Mouse (Mus musculus): Measurements from ENCODE around the gene Cdh23.

Cdh23 gene

DNA sequence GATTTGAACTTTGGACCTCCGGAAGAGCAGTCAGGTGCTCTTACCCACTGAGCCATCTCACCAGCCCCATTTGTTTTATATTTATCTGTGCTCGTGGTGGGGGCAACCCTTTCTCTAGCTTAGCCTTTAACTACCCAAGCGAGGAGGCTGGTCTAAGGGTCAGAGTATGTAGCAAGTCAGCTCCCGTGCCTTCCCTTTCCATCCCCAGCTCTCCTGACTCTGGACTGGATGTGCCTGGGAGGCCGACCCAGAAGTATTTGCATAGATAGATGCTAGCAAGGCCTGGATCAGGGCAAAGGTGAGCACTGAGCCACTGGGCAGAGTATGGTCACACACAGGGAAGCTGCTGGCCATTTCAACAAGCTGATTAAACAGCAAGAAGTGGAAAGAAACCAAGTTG lies 12.5 kb upstream of the Cdh23 start:
- DNase-seq (ENCODE audit: low spot score in 2 of 2): no peak

DNA sequence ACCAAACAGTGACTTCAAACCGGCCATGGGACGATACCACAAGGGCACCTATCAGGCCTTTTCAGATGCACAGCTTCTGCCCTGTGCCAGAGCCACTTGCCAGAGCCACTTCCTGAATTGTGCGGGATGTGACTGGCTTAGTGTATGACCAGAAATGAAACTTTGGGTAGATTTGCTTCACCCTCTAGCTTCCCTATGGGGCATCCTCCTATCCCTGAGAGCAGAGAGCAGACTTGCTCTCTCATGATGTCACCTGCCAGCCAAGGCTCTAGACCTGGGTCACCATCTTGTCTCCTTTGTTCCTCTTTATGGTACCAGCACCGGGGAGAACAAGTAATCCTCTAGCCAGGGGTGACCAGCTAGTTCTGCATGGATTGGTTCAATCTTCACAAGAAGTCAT lies 10.0 kb upstream of the Cdh23 start:
- DNase-seq (ENCODE audit: low spot score in 2 of 2): peak in 1 of 2 experiments; percentile 31

DNA sequence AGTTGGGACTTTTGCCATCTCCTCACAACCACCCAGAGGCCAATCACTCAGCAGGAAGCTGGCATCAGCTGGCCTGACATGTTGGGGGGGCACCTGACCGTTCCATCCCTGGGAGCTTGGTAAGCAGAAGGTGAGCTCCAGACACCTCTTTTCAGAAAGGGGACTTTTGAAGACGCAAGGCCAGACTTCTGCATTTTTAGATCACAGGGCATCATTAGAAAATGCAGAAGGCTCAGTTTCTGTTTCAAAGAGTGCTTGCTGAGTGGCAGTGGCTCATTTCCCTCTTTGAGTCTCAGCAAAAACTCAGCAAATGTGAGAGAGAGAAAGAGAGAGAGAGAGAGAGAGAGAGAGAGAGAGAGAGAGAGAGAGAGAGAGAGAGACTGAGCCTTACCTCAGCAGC lies 8.8 kb upstream of the Cdh23 start:
- no peak for DNase-seq (ENCODE audit: low spot score in 2 of 2)

DNA sequence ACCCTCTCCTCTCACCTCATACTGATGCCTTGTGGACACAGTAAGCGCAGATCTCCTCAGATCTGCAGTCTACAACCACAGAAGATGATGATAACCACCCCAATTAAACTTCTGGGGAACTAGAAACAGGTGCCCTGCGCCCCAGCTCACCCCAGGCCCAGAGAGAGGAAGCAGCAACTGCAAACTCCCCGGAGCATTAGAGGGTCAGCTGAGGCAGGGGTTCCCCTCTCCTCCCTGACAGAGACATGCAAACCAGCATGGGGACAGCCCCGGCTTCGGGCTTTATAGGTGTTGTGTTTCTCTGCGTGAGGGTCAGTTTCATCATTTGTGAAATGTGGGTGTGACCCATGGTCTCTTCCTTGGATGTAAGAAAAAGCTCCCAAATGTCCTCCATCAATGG lies 1.5 kb upstream of the Cdh23 start:
- no peak for DNase-seq (ENCODE audit: low spot score in 2 of 2)

GRCm38 (mm10) chr10:60696975-60697374 lies 685 bp upstream of the Cdh23 start:
- DNase-seq (ENCODE audit: low spot score in 2 of 2): peak; percentile 48 to 51

GRCm38 (mm10) chr10:60691671-60692390 lies 4.5 kb downstream of the Cdh23 start:
- DNase-seq (ENCODE audit: low spot score in 2 of 2): no peak

DNA sequence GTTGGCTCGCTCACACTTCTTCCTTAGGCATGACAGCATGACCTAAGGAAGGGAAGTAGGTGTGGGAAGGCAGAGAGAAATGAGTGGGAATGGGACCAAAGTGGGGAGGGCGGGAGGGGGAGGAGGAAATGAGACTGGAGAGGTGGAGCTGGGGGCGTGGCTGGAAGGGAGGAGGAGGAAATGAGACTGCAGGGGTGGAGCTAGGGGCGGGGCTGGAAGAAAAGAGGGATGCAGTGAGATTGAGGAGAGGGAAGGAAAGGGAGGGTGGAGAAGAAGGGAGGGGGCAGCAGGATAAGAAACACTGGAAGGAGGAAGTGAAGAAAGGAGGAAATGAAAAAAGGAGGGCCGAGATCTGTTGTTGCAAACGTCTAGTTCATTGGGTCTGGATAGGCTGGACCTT lies 5.3 kb downstream of the Cdh23 start:
- DNase-seq (ENCODE audit: low spot score in 2 of 2): no peak

- no peak for DNase-seq (ENCODE audit: low spot score in 2 of 2)
These were observed 6.9 kb downstream of the Cdh23 start for GRCm38 (mm10) chr10:60689396-60689795.

GRCm38 (mm10) chr10:60687011-60687776 lies 9.1 kb downstream of the Cdh23 start:
- peak; percentile 36 to 41 for DNase-seq (ENCODE audit: low spot score in 2 of 2)

GRCm38 (mm10) chr10:60686641-60686975 lies 9.7 kb downstream of the Cdh23 start:
- DNase-seq (ENCODE audit: low spot score in 2 of 2): no peak

DNA sequence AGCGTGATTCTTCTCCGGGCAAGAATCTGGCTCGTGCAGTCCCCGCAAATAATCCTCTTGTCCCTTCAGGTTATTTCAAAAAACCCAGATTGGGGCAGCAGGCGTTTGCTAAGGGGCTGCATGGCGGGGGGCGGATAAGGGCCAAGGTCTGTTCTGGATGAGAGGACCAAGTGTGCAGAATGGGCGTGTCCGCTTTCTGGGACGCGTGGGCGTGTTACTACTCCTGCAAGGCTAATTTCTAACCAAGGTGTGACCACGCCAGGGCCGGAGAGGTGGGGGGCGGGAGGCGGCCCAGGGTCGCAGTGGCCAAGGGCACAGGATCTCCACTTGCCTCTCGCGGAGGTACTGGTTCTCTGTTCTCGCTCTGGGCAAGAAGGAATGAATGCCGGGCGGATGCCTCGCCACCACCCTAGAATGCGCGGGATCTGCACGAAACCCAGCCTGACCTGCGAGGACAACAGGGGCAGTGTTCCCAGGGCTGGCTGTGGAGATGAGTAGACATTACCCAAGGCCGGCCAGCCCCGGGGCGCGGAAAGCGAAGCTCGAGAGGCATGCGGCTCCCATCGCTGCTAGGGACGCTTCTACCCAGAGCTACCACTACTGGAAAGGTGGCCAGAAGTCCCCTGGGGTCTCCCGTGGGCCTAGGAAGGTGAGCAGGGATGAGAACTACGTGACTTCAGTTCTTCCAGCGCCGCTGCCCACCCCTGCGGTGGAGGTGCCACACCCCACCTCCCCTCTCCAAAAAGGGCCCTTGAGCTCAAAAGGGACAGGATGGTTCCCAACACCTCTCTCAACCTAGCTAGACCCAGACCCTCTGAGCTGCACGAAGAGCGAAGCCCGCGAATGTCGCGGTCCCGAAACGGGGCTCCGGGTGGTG lies 10.3 kb downstream of the Cdh23 start:
- no peak for DNase-seq (ENCODE audit: low spot score in 2 of 2)

DNA sequence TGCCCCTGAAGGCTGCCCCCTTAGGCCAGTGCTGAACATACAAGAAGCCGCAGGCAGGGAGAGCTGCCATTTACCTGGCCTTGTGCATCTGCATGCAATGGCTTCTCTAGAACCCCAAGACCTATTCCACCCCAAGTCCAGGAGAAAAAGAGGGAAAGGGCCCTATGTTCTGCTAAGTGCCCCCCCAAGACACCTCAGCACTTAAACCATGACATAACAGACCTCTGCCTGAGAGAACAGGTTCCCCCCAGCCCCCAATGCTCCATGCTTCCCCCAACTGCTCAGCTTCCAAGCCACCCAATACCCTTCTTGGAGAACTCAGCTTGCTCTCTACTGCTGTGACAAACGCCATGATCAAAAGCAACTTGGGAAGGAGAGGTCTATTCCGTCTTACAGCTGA lies 17.4 kb downstream of the Cdh23 start:
- DNase-seq (ENCODE audit: low spot score in 2 of 2): no peak

DNA sequence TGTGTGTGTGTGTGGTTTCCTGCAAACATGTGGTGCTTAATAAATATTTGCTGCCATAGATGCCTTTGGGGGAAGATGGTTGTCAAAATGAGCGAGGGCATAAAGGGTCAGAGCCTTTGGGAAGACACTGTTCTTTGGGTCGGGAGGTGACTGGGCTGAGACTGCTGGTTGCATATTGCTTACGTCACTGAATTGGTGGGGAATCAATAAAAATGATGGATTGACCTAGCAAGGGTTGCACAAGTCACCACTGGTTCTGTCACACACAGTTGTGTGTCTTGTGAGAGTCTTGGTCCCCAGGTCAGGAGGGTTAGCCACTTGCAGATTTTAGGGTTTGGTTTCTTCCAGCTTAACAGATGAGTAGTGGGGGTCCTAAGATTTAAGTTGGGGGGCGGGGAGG lies 19.0 kb downstream of the Cdh23 start:
- DNase-seq (ENCODE audit: low spot score in 2 of 2): no peak

DNA sequence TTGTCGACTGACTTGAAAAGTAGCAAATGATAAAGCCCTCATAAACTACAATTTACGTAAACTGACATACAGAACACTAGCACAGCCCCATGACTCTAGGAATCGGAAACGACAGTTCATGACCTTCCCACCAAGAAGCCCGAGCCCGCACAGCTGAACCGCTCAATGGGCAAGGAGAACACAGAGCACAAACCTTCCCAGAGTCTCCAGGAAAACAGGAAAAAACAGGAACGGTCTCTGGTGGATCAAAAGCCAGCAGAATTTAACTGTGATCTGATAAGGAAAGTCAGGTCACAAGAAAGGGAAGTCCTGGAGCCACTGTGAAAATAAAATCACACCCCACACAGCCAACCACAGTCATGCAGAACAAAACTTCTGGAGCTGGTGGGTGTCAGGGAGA lies 26.1 kb downstream of the Cdh23 start:
- DNase-seq (ENCODE audit: low spot score in 2 of 2): peak; percentile 21 to 60

- DNase-seq (ENCODE audit: low spot score in 2 of 2): no peak
These were observed 27.7 kb downstream of the Cdh23 start for GRCm38 (mm10) chr10:60668591-60668990.

- DNase-seq (ENCODE audit: low spot score in 2 of 2): no peak
These were observed 35.3 kb downstream of the Cdh23 start for GRCm38 (mm10) chr10:60660986-60661385.

GRCm38 (mm10) chr10:60659450-60660020 lies 36.8 kb downstream of the Cdh23 start:
- peak; percentile 35 to 69 for DNase-seq (ENCODE audit: low spot score in 2 of 2)

DNA sequence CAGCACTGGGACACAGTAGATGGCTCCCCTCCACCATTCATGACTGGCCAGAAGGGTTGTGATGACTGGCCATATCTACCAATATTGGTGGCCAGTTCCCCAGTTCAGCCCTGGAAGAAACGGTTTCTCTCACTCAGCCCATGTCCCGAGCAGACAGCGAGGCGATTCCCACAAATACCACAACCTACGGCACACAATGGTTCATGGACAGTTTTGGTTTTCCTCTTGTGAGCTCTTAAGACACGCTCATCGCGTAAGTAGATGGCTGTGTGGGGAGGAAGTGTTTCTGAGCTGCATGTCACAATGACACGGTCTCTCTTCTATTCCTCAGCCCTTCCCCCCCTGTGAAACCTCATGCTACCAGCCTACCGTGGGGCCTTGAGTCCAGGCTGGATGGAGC lies 38.1 kb downstream of the Cdh23 start:
- DNase-seq (ENCODE audit: low spot score in 2 of 2): no peak

DNA sequence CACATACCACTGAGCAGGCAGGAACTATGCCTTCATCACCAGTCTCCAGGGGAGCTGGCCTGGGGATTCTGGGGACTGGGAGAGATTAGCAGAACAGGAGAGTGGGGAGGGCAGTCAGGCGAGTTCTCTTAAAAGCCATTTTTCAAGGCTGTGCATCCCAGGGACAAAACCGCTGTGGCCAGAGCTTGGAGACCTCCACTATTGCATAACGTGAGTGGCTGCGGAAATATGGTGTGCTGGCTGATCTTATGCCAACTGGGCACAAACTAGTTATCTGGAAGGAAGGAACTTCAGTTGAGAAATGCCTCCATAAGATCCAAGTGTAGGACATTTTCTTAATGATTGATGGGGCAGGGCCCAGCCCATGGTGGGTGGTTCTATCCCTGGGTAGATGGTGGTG lies 42.6 kb downstream of the Cdh23 start:
- DNase-seq (ENCODE audit: low spot score in 2 of 2): no peak

GRCm38 (mm10) chr10:60653106-60653505 lies 43.2 kb downstream of the Cdh23 start:
- DNase-seq (ENCODE audit: low spot score in 2 of 2): no peak

- DNase-seq (ENCODE audit: low spot score in 2 of 2): no peak
These were observed 52.1 kb downstream of the Cdh23 start for GRCm38 (mm10) chr10:60644079-60644641.

DNA sequence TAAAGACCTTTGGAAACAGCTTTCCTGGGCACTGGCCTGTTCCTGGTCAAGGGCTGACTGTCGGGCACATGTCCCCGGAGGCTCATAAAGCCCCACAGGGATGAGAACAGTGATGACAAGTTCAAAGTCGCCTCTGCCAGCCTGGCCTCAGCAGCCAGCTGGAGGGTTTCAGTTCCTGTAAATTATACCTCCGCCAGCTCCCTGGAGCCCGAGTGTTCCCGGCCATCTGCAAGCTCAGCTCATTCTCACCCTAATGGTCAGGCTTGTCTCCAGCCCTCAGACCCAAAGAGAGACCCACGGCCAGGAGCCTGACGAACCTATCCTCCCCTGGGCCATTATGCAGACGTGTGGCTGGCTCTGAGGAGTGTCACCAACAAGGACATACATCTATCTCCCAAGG lies 57.0 kb downstream of the Cdh23 start:
- peak; percentile 14 to 41 for DNase-seq (ENCODE audit: low spot score in 2 of 2)

Data from heart, adult 9 months (tissue).